Mouse (Mus musculus) stomach, postnatal 0 days (tissue): ENCODE results near the gene Hist1h3a. TPM values are rescaled to one million over a fixed set of nuclear protein-coding genes. Genes with fewer than 3 reads are reported as not detected.
A peak's percentile ranks its signal among the peaks of the same experiment; 100 is the strongest.

Experiments used
- ATAC-seq: fragments of 200-750 bp; cut with Nextera tagmentation; 2 replicates; pipeline ENCODE4 v1.8.0; 2017; ENCODE audit not compliant: low FRiP score, low TSS enrichment
- DNase-seq: peaks from one replicate; pipeline ENCODE4 v3.0.0-alpha.2; 2016; ENCODE audit warnings: low spot score
- H3K27ac ChIP-seq: fragments of 300-500 bp; sonication (generic); replicated peaks from 2 replicates; pipeline ENCODE4 v1.5.1; 2014; ENCODE audit warnings: mild to moderate bottlenecking, control low read depth
- H3K27me3 ChIP-seq: fragments of 300-500 bp; sonication (generic); 2 replicates; pipeline ENCODE4 v1.6.1; 2014; ENCODE audit warnings: low read length; ENCODE audit not compliant: control insufficient read depth, insufficient read depth
- H3K36me3 ChIP-seq: fragments of 300-500 bp; sonication (generic); 2 replicates; pipeline ENCODE4 v1.6.1; 2014; ENCODE audit warnings: low read length, mixed read lengths; ENCODE audit not compliant: control insufficient read depth, insufficient read depth
- H3K4me1 ChIP-seq: fragments of 300-500 bp; sonication (generic); replicated peaks from 2 replicates; pipeline ENCODE4 v1.6.1; 2014; ENCODE audit warnings: antibody characterized with exemption; ENCODE audit not compliant: control insufficient read depth, insufficient read depth
- H3K4me2 ChIP-seq: fragments of 300-500 bp; sonication (generic); replicated peaks from 2 replicates; pipeline ENCODE4 v1.6.1; 2014; ENCODE audit warnings: low read depth, mild to moderate bottlenecking, control low read depth, moderate library complexity
- H3K4me3 ChIP-seq: fragments of 300-500 bp; sonication (generic); 2 replicates; pipeline ENCODE4 v1.5.1; 2014; ENCODE audit warnings: low read depth, low read length, control low read depth
- H3K9ac ChIP-seq: fragments of 300-500 bp; sonication (generic); 2 replicates; pipeline ENCODE4 v1.6.1; 2014; ENCODE audit warnings: mild to moderate bottlenecking, low read length, control low read depth, mixed read lengths
- H3K9me3 ChIP-seq: fragments of 300-500 bp; sonication (generic); 2 replicates; pipeline ENCODE4 v1.6.1; 2016; ENCODE audit warnings: low read length; ENCODE audit not compliant: control insufficient read depth
- CTCF ChIP-seq: IDR thresholded peaks from 2 replicates; pipeline ENCODE4 v1.5.1; 2016; ENCODE audit warnings: antibody characterized with exemption, low read depth, mild to moderate bottlenecking, moderate library complexity
- EP300 ChIP-seq: optimal IDR thresholded peaks from 2 replicates; pipeline ENCODE3; 2016; ENCODE audit warnings: antibody characterized with exemption
- WGBS: fragments of 180-500 bp; shearing (Covaris S2); extraction: QIAGEN DNeasy Blood & Tissue Kit; methylation state at CpG from one replicate; pipeline ENCODE4 v1.1.7; 2014; 5-methylcytosine and 5-hydroxymethylcytosine counted together
- polyA plus RNA-seq: library from polyadenylated mRNA; unstranded; fragments of >200 nt; fragmentation: Nextera tagmentation; extraction: Ambion mirVana; gene quantifications from 2 replicates; pipeline ENCODE4 v1.2.1, GENCODE M21; 2015

Gene Hist1h3a
- polyA plus RNA-seq, 1 experiment from 2014 or later: 3.7 TPM

DNA sequence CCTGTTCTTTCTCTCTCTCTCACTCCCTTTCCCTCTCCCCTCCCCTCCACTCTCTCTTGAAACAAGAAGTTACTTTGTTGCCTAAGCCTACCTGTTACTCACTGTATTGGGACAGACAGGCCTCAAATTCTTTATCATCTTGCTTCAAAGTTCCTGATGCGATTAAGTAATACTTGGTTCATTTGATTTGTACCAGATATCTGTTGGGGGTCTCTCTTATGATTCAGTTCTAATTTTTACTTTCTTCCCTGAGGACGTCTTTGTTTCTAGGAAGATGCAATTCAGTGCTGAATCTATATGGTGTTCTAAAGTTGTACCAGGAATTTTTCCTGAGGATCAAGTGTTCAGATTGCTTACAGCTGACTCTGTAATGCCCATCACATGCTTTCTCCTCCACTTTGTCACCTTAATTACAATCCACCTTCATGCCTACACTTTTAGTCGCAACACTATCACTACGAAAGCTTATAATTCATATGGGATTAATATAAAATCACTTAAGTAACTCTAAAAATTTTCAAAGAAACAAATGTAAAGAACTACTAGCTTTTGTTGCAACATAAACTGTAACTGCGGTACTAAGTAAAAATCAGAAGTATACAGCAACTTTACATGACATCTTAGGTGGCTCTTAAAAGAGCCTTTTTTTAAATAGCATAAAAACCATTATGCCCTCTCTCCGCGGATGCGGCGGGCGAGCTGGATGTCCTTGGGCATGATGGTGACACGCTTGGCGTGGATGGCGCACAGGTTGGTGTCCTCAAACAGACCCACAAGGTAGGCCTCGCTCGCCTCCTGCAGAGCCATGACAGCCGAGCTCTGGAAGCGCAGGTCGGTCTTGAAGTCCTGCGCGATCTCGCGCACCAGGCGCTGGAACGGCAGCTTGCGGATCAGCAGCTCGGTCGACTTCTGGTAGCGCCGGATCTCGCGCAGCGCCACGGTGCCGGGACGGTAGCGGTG, 17.5 kb downstream of the Hist1h3a start:
- Histone ChIP-seq H3K27ac (no peak overlapping the region), H3K4me3 (peak overlapping the region; percentile 33), H3K4me1 (no peaks in the 10 kb centered on the region), H3K36me3 (no peaks in the 10 kb centered on the region), H3K4me2 (peak overlapping the region; percentile 62), H3K27me3 (no peaks in the 10 kb centered on the region), H3K9ac (peak overlapping the region; percentile 41), H3K9me3 (no peaks in the 10 kb centered on the region)
- TF ChIP-seq EP300 (no peak), CTCF (no peak)
- DNase-seq: no peak
- no peak for ATAC-seq
- WGBS: 1% methylated on average over 13 of the region's 36 CpGs

DNA sequence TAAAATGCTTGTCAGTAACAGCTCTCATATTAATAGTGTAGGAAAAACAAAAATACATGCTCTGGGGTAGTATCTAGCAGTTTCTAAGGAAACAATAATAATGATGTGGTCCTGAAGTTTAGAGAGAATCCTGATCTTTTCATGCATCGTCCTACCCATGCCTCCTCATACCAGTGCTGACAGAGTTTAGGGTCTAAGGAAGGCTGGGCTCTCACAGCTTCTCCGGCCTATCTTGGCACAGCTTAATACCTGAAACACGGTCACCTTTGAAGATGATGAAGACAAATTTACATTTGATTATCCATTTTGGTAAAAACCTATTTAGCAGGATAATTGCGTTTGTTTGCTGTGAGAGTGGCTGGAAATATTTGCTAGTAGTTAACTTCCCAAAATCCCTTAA, 18.2 kb downstream of the Hist1h3a start:
- ATAC-seq: no peak
- 27% methylated on average over 4 of the region's 4 CpGs for WGBS
- no peak overlapping the region for H3K27ac ChIP-seq

DNA sequence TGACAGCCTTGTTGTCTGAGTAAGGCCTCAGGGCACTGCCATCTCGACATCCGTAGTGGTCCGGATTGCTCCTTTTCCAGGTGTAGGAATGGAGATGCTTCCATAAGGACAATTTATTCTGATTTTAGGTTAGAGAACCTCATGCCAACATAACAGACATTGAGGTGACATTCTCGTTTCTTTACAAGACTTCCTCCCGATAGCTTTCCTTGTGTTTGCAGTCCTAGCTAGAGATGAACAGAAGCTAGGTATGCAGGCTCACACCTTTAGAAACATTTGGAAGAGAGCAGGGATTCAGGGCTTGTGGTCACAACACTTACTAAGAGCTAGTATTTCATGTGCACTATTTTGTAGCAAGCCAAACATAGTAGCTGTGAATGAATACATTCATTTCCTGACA, 19.0 kb downstream of the Hist1h3a start:
- no peak for ATAC-seq

More for the DNA sequence above, 18.2 kb downstream of the Hist1h3a start:
- Histone ChIP-seq H3K4me3 (peak overlapping the region; percentile 33; the same call in 1 of the 2 replicates), H3K36me3 (no peaks in the 10 kb centered on the region), H3K27me3 (no peaks in the 10 kb centered on the region), H3K9me3 (no peaks in the 10 kb centered on the region), H3K4me1 (no peaks in the 10 kb centered on the region), H3K9ac (no peak overlapping the region), H3K4me2 (no peak overlapping the region)
- TF ChIP-seq CTCF (no peak), EP300 (no peak)
- no peak for DNase-seq

DNA sequence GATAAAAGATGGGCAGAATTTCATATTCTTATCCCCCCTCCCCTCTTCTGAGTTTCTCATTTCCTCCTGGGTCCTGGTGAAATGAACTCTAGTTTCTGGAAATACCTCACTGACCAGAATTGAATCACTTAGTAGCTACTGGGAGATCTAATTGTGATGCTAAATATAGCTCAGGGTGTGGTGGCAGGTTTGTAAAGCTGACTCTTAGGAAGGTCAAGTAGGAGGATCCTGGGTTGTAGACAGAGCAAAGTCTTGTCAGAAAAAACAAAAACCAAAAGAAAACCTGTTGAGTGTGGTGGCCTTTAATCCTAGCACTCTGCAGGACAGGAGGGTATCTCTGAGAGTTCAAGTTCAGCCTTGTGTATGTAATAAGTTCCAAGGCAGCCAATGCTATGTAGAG, 20.2 kb downstream of the Hist1h3a start:
- Histone ChIP-seq H3K4me2 (no peak overlapping the region), H3K4me3 (no peak overlapping the region), H3K27me3 (no peaks in the 10 kb centered on the region), H3K36me3 (no peaks in the 10 kb centered on the region), H3K9ac (no peak overlapping the region), H3K4me1 (no peaks in the 10 kb centered on the region), H3K9me3 (no peaks in the 10 kb centered on the region), H3K27ac (no peak overlapping the region)
- no peak for TF ChIP-seq EP300
- no peak for TF ChIP-seq CTCF
- DNase-seq (no peak), ATAC-seq (no peak)

More for the DNA sequence above, 19.0 kb downstream of the Hist1h3a start:
- Histone ChIP-seq H3K36me3 (no peaks in the 10 kb centered on the region), H3K9ac (no peak overlapping the region), H3K27me3 (no peaks in the 10 kb centered on the region), H3K4me2 (no peak overlapping the region), H3K4me1 (no peaks in the 10 kb centered on the region), H3K27ac (no peak overlapping the region), H3K9me3 (no peaks in the 10 kb centered on the region), H3K4me3 (no peak overlapping the region)
- 78% methylated on average over 5 of the region's 5 CpGs for WGBS
- TF ChIP-seq EP300 (no peak), CTCF (no peak)
- DNase-seq: no peak

DNA sequence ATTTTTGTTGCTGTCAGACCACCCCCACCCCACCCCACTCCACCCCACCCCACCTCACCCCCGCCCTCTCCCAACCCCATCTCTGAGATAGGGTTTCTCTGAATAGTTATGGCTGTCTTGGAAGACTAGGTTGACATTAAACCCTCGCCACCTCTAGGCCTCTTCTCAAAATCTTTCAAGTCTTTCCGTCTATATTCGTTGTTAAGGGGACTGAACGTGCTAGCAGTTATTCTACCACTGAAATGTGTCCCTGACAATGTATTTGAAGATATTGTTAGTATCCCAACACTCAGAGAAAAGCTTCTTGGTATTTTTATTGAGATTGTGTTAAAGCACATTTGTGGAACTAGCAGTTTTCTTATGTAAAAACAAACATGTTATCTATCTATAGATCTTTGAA, 21.3 kb downstream of the Hist1h3a start:
- Histone ChIP-seq H3K4me2 (peak overlapping the region; percentile 84; the same call in 1 of the 2 replicates), H3K36me3 (no peaks in the 10 kb centered on the region), H3K27ac (no peak overlapping the region), H3K9ac (no peak overlapping the region), H3K27me3 (no peaks in the 10 kb centered on the region), H3K4me1 (no peaks in the 10 kb centered on the region), H3K9me3 (no peaks in the 10 kb centered on the region), H3K4me3 (no peak overlapping the region)
- WGBS: 46% methylated on average over 5 of the region's 5 CpGs
- TF ChIP-seq CTCF: no peak
- TF ChIP-seq EP300: no peak
- no peak for DNase-seq
- ATAC-seq: no peak

DNA sequence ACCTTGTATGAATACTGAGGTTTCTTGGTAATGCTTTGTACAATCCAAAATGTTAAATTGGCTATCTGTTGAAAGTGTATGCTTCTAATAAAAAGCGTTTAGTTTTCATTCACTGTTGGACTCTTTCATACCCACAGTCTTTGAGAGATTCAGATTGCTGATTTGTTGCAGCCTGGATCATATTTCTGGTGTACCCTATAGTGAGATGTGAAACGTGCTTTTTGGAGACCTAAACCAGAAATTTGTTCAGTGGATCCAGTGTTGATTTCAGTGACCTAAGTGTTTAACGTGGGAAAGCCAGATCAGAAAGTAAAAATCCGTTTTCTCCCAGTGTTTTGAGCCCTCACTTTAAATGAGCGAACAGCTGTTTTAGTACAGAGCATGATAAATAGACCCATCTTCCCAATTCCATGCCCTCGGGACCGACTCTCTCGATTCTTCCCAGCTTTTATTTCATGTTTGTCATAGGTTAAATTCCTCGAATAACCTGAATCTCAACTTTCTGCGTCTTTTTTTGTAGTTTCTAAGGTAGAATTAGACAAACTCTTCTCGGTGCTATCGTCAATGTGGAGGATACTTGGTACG, 21.8 kb downstream of the Hist1h3a start:
- TF ChIP-seq CTCF (no peak), EP300 (no peak)
- Histone ChIP-seq H3K36me3 (no peaks in the 10 kb centered on the region), H3K27me3 (no peaks in the 10 kb centered on the region), H3K9ac (peak overlapping the region; percentile 88), H3K27ac (peak overlapping the region; percentile 96), H3K4me3 (peak overlapping the region; percentile 55), H3K4me1 (no peaks in the 10 kb centered on the region), H3K9me3 (no peaks in the 10 kb centered on the region), H3K4me2 (peak overlapping the region; percentile 84)
- ATAC-seq: no peak
- WGBS: 14% methylated on average over 13 of the region's 13 CpGs
- no peak for DNase-seq
